Comparison of ENCODE assay signal across 7 mouse cellular contexts in the genomic region with DNA sequence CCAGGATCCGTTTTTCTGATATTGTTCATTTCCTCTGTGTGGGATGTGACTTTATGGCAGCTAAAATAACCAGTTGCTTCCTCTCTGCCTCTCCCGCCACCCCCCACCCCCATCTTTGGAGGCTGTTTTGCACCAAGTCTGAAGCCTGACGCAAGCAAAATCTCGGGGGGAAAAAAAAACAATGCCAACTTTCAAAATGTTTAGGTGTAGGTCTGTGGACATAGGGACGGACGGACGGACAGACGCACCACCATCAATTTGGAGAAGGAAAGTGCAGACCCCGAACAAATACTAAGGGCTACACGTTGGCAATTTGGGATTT. TPM values are rescaled to one million over a fixed set of nuclear protein-coding genes. Genes with fewer than 3 reads are reported as not detected.
DNase-seq lines count a peak whose midpoint lies in the region; ATAC-seq and TF ChIP-seq lines count a peak whose summit lies in the region.

No protein-coding gene starts in this region.

- H3K27ac ChIP-seq in kidney, postnatal 0 days, result peak overlapping the region; percentile 84; the same call in 1 of the 2 replicates
- H3K27ac ChIP-seq in bone marrow, adult 2 months (ENCODE audit: control insufficient read depth, insufficient read depth, low read depth, low read length, poor library complexity), result peak overlapping the region; percentile 97
- H3K27ac ChIP-seq in midbrain, embryonic 14.5 days (replicated peaks; ENCODE audit: low read depth, low read length), result no peak overlapping the region

- no peaks in the 10 kb centered on the region for H3K36me3 ChIP-seq in kidney, postnatal 0 days (ENCODE audit: insufficient read depth, low read length)
- no peaks in the 10 kb centered on the region for H3K36me3 ChIP-seq in midbrain, embryonic 14.5 days (ENCODE audit: control insufficient read depth, insufficient read depth, low read length)

- TF ChIP-seq CTCF in kidney, postnatal 0 days (IDR thresholded peaks at IDR 0.05; ENCODE audit: low read depth), result no peak
- TF ChIP-seq CTCF in bone marrow, adult 2 months (IDR thresholded peaks at IDR 0.05; ENCODE audit: control insufficient read depth, insufficient read depth, low read length), result no peak

- peak overlapping the region; percentile 55; the same call in 1 of the 2 replicates for H3K4me3 ChIP-seq in kidney, postnatal 0 days (replicated peaks; ENCODE audit: low read depth, low read length)
- peak overlapping the region; percentile 75 for H3K4me3 ChIP-seq in bone marrow, adult 2 months (replicated peaks; ENCODE audit: control insufficient read depth, low read depth, low read length)
- no peak overlapping the region for H3K4me3 ChIP-seq in midbrain, embryonic 14.5 days (replicated peaks; ENCODE audit: low read depth, low read length)

- 7% methylated on average over 10 of the region's 10 CpGs for WGBS in kidney, postnatal 0 days
- WGBS in bone marrow, adult 2 months, result under 1% methylated on average over 10 of the region's 10 CpGs
- 6% methylated on average over 10 of the region's 10 CpGs for WGBS in midbrain, embryonic 14.5 days

- peak overlapping the region; percentile 26; the same call in 1 of the 2 replicates for H3K4me2 ChIP-seq in kidney, postnatal 0 days (ENCODE audit: low read length)
- H3K4me2 ChIP-seq in midbrain, embryonic 14.5 days (ENCODE audit: low read length), result peak overlapping the region; percentile 3; the same call in 1 of the 2 replicates

- no peak for ATAC-seq in kidney, postnatal 0 days (replicated peaks; ENCODE audit: low FRiP score, low read depth)
- ATAC-seq in inflammation-experienced regulatory T-cells, adult 6 months, result peak; percentile 28
- no peak for ATAC-seq in midbrain, embryonic 14.5 days (ENCODE audit: low FRiP score, low TSS enrichment)

- H3K9ac ChIP-seq in kidney, postnatal 0 days (ENCODE audit: low read depth, low read length), result no peak overlapping the region
- no peak overlapping the region for H3K9ac ChIP-seq in midbrain, embryonic 14.5 days (replicated peaks; ENCODE audit: low read length)

- peaks cover 62% of the 10 kb centered on the region for H3K27me3 ChIP-seq in kidney, postnatal 0 days (ENCODE audit: insufficient read depth, low read length)
- H3K27me3 ChIP-seq in midbrain, embryonic 14.5 days (ENCODE audit: control insufficient read depth, insufficient read depth, low read length), result peaks cover 76% of the 10 kb centered on the region

- peaks cover 4% of the 10 kb centered on the region for H3K4me1 ChIP-seq in kidney, postnatal 0 days (replicated peaks; ENCODE audit: insufficient read depth, low read length)
- no peaks in the 10 kb centered on the region; the same call in 1 of the 2 replicates for H3K4me1 ChIP-seq in bone marrow, adult 2 months (ENCODE audit: control insufficient read depth, insufficient read depth, low read length)
- 0 out of 2 replicates have a peak, but pooled peaks cover 10% of the 10 kb centered on the region for H3K4me1 ChIP-seq in midbrain, embryonic 14.5 days (ENCODE audit: control insufficient read depth, insufficient read depth, low read length)

- DNase-seq in kidney, postnatal 0 days (ENCODE audit: low spot score), result no peak
- no peak for DNase-seq in kidney, adult 9 months
- DNase-seq in midbrain, embryonic 14.5 days, result no peak
- no peak for DNase-seq in adrenal gland, postnatal 4 days (ENCODE audit: low spot score in 2 of 2)
- no peak for DNase-seq in right cerebral cortex, adult 2 months (ENCODE audit: low spot score in 2 of 2)

- no peak for TF ChIP-seq POLR2A in bone marrow, adult 2 months (IDR thresholded peaks at IDR 0.05; ENCODE audit: borderline replicate concordance, control insufficient read depth, low read depth, low read length)

- no peaks in the 10 kb centered on the region for H3K9me3 ChIP-seq in kidney, postnatal 0 days (replicated peaks; ENCODE audit: low read length)
- H3K9me3 ChIP-seq in midbrain, embryonic 14.5 days (ENCODE audit: control insufficient read depth, low read length), result no peaks in the 10 kb centered on the region

RNA-seq across cellular contexts. Expression of gene Hhex, which starts 1.2 kb away (rescaled TPM):
- polyA plus RNA-seq in kidney, postnatal 0 days (2015; fragmentation: Nextera tagmentation; extraction: Ambion mirVana), result 7.6 and 10.1 TPM in 2 replicates
- polyA plus RNA-seq in bone marrow, adult 2 months (2011; ENCODE audit: insufficient read depth, insufficient read length, low replicate concordance, missing spikeins), result 11.0 and 19.3 TPM in 2 replicates
- 1 to 10 TPM in 1 of 3 experiments, under 1 TPM in 1, not detected in 1; 0.31 to 1.8 TPM for polyA plus RNA-seq in inflammation-experienced regulatory T-cells, adult 6 months (2017; shearing (Covaris generic))
- polyA plus RNA-seq in midbrain, embryonic 14.5 days (2014; fragmentation: Nextera tagmentation; extraction: Ambion mirVana), result 1.4 and 4.2 TPM in 2 replicates
- 10 to 100 TPM; 22.7 to 33.1 TPM for total RNA-seq in adrenal gland, postnatal 4 days (2021)

RNA-seq across cellular contexts. Expression of gene Kif11, which starts 59.6 kb away (rescaled TPM):
- polyA plus RNA-seq in kidney, postnatal 0 days (2015; fragmentation: Nextera tagmentation; extraction: Ambion mirVana), result 18.5 and 22.4 TPM in 2 replicates
- polyA plus RNA-seq in bone marrow, adult 2 months (2011; ENCODE audit: insufficient read depth, insufficient read length, low replicate concordance, missing spikeins), result 35.6 and 50.2 TPM in 2 replicates
- 10 to 100 TPM in 1 of 3 experiments, 1 to 10 TPM in 2; 2.5 to 67.9 (median 6.3) TPM for polyA plus RNA-seq in inflammation-experienced regulatory T-cells, adult 6 months (2017; shearing (Covaris generic))
- 7.4 and 16.4 TPM in 2 replicates for polyA plus RNA-seq in midbrain, embryonic 14.5 days (2014; fragmentation: Nextera tagmentation; extraction: Ambion mirVana)
- total RNA-seq in adrenal gland, postnatal 4 days (2021), result 10 to 100 TPM; 21.2 to 23.7 TPM
